Mouse (Mus musculus): Measurements from ENCODE around the gene Gabra5. TPM values are rescaled to one million over a fixed set of nuclear protein-coding genes. Genes with fewer than 3 reads are reported as not detected.

Gabra5 gene
- not detected for polyA plus RNA-seq (2017; shearing (Covaris generic))

DNA sequence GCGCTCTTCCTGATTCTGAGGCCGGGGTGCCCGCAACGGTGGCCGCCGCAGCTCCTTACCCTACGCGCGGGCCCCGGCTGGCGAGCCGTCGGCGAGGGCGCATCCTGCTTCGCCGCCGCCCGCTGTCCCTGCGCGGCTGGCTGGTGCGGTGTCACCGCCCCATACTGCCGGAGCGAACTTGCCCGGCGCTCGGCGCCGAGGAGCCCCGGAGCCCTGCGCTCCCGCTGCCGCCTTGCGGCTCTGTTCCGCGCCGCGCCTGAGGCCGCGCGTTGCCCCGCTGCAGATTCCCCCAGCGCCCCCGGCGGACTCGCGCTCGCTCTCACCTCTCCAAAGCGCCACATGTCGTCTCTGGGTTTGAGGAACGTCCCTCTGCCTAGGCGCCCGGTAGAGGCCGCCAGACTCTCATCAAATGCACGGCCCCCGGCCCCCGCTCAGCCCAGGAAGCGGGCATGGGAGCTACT is at the start of gene Gabra5:
TSS of gene Gabra5 (minus strand) at position 379 of the 461 bp plus-strand sequence.
- ATAC-seq = no peak

DNA sequence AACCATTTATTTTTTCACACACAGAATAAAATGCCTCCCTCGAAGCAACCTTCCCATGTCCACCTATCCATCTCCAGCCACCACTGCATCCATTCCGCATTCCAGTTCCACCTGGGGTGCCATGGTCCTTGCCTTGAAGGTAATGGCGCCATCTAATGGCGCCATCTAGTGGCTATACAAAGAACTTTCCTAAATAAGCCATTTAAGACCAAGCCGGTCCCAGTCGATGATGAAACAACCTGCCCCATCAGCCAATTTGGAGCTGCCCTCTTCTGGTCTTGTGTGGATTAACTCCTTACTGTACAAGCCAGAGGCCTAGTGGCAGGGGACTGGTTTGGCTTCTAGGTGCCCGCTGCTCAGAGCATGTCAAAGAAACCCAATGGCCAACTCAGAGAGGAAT is 28.7 kb upstream of the Gabra5 start:
- no peak for ATAC-seq

DNA sequence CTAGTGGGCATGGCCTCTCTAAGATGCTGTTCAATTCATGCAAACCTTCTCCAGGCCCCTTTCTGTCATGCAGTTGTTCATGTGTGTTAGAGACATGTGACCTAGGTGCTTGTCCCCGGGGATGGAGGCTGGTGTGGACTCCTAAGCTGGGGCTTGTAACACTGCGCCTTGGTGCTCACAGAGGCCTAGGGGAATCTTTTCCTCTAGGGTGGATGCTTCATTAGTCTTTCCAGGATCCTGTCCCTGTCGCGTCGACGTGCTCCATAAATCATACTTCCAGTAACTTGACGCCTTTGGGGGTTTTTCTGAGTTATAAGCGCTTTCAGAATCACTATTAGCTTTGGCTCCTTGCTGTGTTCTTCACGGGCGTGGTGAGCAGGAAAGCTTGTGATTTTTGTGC is 22.8 kb upstream of the Gabra5 start:
- ATAC-seq = no peak

DNA sequence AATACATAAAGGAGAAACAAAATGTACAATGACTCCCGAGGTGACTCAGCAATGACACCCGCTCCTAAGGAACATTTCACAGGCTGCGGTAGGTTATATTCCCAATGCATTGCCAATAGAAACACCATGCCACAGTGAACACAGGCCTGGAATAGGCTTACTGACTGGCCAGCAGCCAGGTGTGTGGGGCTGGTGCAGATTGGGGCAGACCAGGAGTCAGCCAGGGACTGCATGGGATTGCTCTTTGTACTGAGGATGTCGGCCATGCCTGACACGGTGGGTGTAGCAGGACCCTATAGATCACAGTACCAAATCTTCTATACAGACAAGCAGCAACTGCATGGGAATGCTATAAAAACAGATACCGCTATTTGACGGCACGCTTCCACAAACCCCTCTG is 20.1 kb upstream of the Gabra5 start:
- ATAC-seq = no peak

DNA sequence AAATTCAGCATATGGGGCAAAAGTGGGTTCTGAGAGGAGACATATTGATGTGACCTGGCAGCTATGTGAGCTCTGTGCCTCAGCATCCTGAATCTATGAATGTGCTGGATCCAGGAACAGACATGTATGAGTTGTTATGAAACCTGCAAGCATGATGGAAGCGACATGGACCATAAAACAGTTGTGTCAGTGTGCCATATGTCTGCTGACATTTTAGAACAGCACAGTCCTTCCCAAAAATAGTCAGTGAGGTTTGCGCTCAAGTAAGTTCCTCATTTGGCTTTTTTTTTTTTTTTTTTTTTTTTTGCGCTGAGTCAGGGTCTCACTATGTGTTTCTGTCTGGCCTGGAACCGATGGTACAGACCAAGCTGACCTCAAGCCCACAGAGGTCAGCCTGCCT is 19.6 kb upstream of the Gabra5 start:
- ATAC-seq = no peak

DNA sequence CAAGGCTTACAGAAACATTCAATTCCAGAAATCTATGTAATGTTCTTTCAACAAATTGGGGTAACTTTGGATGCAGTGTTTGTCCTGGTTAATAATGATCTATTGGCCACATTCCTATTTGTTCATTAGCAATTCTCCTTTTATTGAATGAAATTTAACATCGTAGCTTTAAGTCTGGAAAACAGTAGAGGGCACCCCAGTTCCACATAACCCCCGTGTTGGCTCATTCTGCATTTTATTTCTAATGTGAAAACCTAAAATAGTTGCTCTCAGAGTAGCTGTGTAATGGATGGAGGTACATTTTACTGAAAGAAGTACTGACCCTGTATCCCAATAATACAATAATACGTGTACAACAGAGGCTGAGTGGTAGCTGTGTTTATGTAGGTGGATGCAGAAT is 3.1 kb upstream of the Gabra5 start:
- ATAC-seq = no peak

DNA sequence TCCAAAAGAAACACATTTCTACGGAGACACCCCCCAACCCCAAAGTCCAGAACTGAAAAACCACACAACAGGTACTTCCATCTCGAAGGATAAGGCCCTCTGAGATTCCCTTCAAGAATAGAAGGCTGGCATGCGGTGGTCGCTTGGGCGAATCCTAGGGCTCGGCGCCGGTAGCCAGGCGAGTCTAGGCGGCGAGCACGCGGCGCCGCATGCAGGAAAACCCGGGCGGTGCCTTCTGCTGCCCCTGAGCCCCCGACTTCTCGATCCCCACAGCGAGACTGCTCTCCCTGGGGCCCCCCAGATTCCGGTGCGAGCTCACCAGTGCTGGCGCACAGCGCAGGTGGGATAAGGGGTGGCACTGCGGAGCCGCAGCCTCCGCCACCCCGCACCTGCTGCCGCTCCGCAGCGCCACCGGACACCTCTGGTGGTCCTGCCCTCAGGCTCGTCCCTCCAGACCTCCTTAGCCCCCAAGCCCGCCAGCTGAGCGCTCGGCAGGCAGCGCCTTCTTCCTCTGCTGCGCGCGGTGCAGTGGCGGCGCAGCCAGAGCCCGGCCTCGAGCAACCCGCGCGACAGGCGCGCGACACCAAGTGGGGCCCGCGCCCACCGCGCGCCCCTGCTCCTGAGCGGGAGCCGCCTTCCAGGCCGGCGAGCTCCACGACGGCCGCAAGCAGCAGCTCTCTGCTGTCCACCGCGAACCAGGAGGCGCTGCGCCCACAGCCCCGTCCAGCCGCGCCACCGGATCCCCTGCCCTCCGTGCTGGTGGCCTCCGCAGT is 813 bp downstream of the Gabra5 start:
- ATAC-seq = no peak

DNA sequence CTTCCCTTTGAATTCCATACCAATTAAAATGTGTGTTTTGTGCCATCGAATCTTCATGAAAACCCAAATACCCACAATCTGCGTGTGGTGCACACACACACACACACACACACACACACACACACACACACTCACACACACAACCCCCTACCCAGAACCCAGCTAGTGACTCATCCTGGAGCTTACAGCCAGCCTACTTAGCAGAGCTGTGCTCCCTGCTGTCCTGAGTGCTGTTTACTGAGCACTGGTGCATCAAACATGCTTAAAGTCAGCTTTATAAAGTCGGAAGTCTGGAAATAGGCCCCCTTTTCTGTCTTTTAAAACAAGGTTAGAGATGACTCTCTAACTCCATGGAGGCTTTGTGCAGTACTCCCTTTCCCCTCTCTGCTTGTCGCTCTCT is 7.0 kb downstream of the Gabra5 start:
- no peak for ATAC-seq

DNA sequence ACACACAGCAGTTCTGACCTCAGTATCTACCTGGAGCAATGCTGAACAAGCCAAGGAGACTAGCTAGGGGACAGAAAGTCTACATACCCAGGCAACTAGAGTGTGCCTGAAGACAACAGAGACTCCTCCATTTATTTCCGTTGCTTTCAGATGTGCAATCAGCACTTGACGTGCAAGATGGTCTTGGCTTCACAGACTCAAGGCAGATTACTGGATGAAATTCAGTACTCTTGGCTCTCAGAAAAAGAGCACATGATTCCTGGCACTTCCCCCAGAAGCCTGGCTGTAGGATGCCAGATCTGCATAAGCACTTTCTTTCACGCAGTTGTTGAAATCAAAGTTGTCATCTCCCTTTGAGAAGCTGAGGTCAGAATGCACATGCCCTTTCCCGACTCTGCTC is 18.1 kb downstream of the Gabra5 start:
- no peak for ATAC-seq

DNA sequence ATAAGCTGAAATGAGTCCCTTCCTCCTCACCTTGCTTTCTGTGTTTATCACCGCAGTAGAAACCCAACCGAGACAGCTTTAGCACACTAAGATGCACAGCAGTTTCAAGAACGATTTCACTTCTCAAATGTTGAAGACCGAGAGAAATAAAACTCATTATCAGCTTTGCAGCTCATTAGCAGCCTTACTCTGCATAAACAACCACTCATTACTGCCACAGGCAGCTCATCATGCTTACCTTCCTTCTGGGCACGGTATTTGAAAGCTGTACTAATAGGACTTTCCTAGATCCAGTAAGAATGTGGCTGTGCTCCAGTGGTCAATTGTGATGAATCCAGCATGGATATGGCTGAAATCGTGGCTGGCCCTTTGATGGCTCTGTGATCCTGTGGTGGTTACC is 23.0 kb downstream of the Gabra5 start:
- ATAC-seq = no peak

DNA sequence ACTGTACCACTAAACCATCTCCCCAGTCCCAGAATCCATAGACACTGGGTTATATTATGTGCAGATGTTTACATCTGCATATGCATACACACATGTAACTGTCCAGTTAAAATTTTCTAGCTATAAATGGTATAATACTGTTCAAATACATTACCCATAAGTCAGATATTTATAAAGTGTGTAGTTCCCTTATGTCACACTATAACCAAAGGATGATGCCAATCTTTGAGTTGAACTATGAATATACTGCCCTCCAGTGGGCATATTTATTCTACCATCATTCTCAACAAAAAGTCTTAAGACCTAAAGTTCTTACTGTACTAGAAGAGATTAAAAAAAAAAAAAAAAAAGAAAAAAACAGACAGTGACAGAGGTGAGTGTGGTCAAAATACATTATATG is 27.0 kb downstream of the Gabra5 start:
- no peak for ATAC-seq

DNA sequence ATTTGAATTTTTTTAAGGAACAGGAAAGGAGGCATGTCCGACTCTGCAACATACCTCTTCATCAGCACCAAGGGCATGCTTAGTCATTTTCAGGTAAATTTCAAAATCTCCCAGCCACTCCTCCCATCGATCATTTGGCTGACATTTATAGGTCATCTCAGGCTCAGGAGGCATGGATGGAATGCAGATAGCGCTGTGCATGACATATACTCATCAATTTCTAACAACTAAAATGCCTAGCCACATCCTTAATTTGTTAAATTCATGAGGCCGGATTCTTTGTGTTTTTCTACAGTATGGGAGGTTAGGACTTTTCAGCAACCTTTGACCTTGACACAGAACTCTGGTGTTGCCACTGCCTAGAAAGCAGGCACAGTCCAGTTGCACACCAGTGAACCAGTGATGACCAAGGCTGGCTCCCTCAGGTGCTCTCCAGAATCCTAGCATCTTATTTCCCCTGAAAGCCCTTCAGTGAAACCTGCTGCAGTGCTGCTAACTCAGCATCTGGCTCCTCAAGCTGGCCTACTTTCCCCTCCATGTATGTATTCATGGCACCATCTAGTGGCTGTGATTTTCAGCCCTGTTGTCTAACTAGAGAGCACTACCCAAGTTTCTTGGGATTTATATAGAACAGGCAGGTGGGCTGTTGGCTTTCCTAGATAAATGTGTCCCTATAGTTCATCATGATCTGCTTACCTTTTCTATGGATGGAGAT is 35.9 kb downstream of the Gabra5 start:
- no peak for ATAC-seq

DNA sequence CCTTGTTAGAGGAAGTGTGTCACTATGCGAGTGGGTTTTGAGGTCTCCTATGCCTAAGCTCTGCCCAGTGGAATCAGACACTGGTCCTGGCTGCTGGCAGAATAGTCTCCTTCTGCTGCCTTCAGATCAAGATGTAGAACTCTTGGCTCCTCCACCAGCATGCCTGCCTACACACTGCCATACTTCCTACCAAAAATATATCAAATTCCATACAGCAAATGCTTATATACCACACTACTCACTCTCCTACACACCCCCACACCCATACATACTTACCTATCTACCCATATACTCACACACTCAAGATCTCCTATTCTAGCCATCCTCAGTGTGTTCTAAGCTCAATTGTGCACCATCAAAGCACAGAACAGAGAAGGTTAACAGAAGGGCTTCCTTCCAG is 38.5 kb downstream of the Gabra5 start:
- no peak for ATAC-seq

DNA sequence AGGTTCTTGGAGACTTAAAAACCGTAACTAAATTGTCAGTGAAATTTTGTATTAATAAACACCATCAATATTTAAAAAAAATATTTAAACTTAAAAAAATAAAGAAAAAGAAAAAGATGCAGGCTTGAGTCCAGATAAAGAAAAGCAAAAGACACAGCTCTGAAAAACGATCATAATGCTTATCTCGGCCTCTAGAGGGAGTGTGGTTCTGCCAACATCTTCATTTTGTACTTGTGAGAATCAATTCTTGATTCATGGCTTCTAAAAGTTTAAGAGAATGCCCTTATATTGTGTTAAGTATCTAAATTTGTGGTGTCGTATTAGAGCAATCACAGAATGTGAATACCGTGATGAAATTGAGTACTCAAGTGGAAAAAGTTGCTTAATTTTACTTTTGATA is 49.5 kb downstream of the Gabra5 start:
- ATAC-seq = no peak

DNA sequence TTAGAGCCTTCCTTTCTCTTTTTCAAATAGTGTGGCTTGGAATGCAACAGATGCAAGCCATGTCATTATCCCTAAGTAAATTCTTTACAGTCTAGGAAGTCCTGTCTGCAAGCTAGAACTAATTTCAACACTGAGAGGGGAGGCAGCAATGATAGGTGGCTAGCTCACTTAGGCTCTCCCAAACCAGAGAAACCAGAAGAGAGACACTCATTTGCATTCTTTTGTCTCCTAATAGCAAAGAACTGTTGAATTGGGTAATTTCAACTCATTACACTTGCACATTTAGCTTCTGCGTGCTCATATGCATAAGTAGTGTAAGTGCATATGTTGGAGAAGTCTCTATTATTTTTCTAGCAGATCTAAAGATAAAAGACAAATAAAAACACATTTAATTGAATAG is 61.6 kb downstream of the Gabra5 start:
- ATAC-seq = no peak

DNA sequence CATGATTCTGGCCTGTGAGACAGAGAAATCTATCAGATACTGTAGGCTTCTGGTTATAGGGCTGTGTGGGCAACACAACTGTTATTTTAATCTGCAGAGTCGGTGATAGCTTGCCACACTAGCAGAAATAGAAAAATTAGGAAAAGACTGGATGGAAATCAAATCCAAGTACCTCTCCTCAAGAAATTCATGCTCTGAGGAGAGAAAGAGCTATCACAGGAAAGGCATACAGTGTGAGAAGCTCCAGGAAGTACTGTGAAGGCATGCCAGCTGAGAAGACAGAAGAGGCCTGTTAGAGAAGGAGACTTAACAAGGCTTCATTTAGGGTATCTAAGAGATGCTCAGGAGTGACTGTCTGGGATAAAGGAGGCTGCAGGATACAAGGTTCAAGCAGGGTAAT is 87.2 kb downstream of the Gabra5 start:
- no peak for ATAC-seq

DNA sequence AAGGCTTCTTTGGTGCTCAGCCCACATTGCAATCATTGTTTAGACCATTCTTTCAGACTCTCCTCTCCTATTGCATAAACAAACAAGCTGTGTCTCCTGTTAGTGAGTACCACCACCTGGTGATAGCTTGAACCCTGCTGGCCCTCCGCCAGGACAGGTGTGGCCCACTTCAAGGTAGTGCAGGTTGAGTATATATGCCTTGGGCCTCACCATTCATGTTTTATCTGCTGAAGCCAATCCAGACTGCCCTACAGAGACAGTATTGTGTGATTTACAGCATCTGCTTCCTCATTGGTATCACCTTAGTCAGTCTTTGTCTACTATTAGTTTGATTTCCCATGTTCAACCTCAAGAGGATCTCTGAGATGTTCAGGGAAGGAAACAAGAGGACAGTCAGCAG is 88.8 kb downstream of the Gabra5 start:
- ATAC-seq = no peak

DNA sequence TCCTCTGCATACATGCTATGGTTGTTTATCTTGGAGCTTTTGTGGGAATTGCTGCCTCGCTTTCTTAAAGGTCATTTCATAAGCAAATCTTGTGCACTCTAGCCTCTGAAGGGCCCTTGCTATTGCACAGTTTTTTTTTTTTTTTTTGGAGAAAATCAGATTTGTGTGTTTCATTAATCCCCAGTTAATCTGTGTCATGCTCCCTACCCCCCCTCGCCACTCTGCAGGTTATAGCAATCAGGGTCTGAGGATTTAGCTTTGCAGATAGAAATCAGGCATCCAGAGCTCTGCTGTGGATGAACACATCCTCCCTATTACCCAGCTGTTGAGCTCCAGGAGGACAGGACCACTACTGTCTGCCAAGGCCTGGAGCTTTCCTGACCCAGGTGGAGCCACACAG is 90.5 kb downstream of the Gabra5 start, which contains the start of gene Gabrb3:
TSS of gene Gabrb3 (plus strand) at position 301 of the 400 bp plus-strand sequence.
- ATAC-seq = no peak

DNA sequence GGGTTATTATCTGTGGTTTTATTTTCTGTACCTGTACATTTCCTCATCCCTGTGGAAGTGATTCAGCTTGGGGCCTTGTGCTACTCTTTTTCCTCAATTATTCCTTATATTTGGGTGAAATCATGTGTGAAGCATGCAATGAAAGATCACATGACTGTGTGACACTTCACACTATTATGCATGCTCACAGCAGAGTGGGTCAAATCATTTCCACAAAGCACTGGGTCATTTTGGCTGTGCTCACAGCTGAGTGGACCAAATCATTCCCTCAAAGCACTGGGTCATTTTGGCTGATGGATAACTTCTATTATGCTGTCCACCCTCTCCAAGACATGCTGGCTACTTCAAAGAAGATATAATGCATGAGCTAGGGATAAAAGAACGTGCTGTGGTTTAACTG is 97.0 kb downstream of the Gabra5 start:
- no peak for ATAC-seq

DNA sequence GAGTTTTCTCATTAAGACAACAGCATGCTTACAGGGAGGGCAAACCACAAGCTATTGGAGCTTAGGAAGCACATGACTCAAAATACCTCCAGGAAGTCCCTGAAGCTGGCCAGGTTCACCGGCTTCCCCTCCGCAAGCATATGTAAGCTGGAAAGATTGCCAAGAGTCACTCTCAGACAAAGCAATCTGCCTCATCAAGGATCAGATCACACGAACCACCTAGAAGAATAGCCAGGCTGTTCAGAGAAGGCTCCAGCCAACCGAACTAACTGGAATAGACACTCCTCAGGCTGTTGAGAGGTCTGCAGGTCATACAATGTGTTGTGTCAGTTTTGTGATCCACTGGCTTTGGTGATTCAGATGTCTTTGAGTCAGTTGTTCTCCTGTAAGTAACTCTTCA is 98.7 kb downstream of the Gabra5 start:
- ATAC-seq = no peak

DNA sequence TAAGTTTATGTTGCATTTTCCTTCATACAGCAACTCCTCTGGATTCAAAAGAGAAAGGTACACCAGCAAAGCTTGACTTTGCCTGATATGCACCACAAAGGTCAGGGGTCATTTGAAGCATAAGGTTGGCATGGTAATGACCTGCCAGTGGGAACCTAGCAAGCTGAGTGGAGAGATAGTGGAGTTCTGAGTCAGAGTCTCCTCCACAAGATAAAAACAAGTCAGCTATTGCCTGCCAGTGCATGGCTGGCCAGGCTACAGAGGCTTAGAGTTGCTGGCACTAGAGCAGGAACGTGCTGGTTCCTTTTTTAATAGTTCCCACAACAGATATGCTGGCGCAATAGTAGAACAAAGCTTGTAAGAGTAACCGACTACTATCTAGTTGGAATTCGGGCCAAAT is 116.3 kb downstream of the Gabra5 start:
- no peak for ATAC-seq

DNA sequence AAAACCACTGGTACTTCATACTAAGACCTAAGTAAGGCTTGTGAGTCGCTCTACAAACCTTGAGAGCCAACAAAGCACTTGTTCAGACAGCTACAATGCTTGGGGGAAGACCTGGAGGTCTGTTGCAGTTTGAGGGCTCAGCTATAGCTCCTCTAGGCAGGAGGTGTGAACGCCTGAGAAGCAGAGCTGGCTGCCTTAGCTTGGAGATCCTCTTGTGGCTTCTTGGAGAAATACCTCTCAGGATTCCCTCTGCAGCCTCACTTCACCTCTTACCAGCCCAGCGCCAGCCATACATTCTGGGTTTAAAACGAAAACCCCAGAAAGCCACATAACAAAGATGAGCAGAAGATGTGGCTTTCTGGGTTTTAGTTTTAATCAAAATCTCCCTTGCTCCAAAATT is 119.8 kb downstream of the Gabra5 start:
- ATAC-seq = no peak

DNA sequence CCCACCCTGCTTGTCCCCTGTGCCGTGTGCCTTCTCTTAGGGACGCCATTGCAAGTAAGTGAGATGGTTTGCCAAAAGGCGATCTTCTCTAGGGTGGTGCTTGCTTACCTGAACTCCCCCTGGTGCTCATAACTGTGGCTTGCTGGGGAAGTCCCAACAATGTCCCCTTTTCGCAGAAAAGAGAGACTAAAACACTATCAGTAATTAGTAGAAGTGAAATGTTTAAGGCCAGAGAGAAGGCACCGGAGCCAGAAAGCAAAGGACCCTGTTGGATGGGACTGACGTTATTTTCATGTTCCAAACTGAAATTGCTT is 122.6 kb downstream of the Gabra5 start:
- no peak for ATAC-seq

DNA sequence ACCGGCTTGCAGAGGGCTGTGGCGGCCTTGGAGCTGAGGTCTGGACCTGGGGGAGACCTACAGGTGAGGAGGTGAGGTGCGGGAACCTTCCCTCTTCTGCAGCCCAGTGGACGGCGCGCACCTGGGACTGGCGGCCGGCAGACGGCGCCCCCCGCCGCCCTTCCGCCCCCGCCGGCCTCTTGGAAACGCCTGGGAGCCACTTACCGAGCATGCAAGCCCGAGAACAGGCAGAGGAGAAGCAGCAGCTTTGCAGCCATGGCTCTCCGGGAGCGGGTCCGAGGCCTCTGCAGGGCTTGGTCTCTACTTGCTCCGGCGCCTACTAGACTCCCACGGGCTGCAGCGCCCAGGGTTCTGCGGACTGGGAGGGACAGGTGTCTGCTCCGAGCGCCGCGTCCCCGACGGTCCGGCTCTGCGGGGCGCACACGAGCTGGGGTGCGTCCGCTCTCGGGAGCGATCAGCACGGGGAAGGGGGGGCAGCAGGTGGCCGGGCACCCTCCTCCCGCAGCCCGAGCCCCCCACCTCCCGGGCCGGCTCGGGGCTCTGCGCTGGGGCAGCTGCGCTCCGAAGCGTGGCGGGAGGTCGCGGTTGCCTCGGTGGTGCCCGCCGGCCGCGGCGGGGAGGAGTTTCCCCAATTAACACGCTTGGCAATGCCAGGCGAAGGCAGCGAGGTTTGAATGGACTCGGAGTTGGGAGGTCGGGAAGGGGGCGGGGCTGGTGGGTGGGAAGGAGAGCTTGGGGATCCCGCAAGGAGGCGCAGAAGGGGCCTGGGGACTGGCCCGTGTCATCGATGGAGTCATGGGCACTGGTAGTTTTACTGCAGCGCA is 123.1 kb downstream of the Gabra5 start, which contains the start of gene Gabrg3:
TSS of gene Gabrg3 (minus strand) at position 672 of the 824 bp plus-strand sequence.
- ATAC-seq = no peak
